Mouse (Mus musculus): ENCODE measurements around the gene Cep55. TPM values are rescaled to one million over a fixed set of nuclear protein-coding genes. Genes with fewer than 3 reads are reported as not detected.

The Cep55 gene
- polyA plus RNA-seq, 1 experiment from 2014 or later: 46.9 TPM

GRCm38 (mm10) chr19:38026211-38026624 lies 28.6 kb upstream of the Cep55 start:
- Histone ChIP-seq H3K9ac (ENCODE audit: low read depth, low read length) (no peak overlapping the region), H3K27ac (ENCODE audit: low read depth, low read length) (no peak overlapping the region), H3K4me1 (replicated peaks; ENCODE audit: control insufficient read depth, insufficient read depth, low read length) (no peaks in the 10 kb centered on the region), H3K4me2 (replicated peaks; ENCODE audit: low read depth, low read length) (no peak overlapping the region), H3K27me3 (ENCODE audit: control insufficient read depth, insufficient read depth, low read length) (no peaks in the 10 kb centered on the region), H3K4me3 (ENCODE audit: low read depth, low read length) (no peak overlapping the region), H3K36me3 (ENCODE audit: control insufficient read depth, insufficient read depth, low read length) (no peaks in the 10 kb centered on the region), H3K9me3 (ENCODE audit: control insufficient read depth, low read length) (no peaks in the 10 kb centered on the region)
- DNase-seq (ENCODE audit: low spot score): no peak
- no peak for ATAC-seq (ENCODE audit: low FRiP score)
- 73% methylated on average over 8 of the region's 8 CpGs for WGBS

- Histone ChIP-seq H3K27ac (ENCODE audit: low read depth, low read length) (no peak overlapping the region), H3K4me1 (replicated peaks; ENCODE audit: control insufficient read depth, insufficient read depth, low read length) (no peaks in the 10 kb centered on the region), H3K4me3 (ENCODE audit: low read depth, low read length) (no peak overlapping the region), H3K36me3 (ENCODE audit: control insufficient read depth, insufficient read depth, low read length) (no peaks in the 10 kb centered on the region), H3K27me3 (ENCODE audit: control insufficient read depth, insufficient read depth, low read length) (no peaks in the 10 kb centered on the region), H3K9ac (ENCODE audit: low read depth, low read length) (no peak overlapping the region), H3K9me3 (ENCODE audit: control insufficient read depth, low read length) (no peaks in the 10 kb centered on the region), H3K4me2 (replicated peaks; ENCODE audit: low read depth, low read length) (no peak overlapping the region)
- no peak for ATAC-seq (ENCODE audit: low FRiP score)
- 86% methylated on average over 6 of the region's 6 CpGs for WGBS
- no peak for DNase-seq (ENCODE audit: low spot score)
Observed at GRCm38 (mm10) chr19:38027389-38027788, 27.4 kb upstream of the Cep55 start.

- no peaks in the 10 kb centered on the region for H3K36me3 ChIP-seq (ENCODE audit: control insufficient read depth, insufficient read depth, low read length)
- no peak overlapping the region for H3K4me2 ChIP-seq (replicated peaks; ENCODE audit: low read depth, low read length)
- no peak for DNase-seq (ENCODE audit: low spot score)
- no peak overlapping the region for H3K27ac ChIP-seq (ENCODE audit: low read depth, low read length)
- no peaks in the 10 kb centered on the region for H3K9me3 ChIP-seq (ENCODE audit: control insufficient read depth, low read length)
- 61% methylated on average over 10 of the region's 10 CpGs for WGBS
- ATAC-seq (ENCODE audit: low FRiP score): no peak
- H3K9ac ChIP-seq (ENCODE audit: low read depth, low read length): no peak overlapping the region
- no peaks in the 10 kb centered on the region for H3K4me1 ChIP-seq (replicated peaks; ENCODE audit: control insufficient read depth, insufficient read depth, low read length)
- H3K27me3 ChIP-seq (ENCODE audit: control insufficient read depth, insufficient read depth, low read length): no peaks in the 10 kb centered on the region
- H3K4me3 ChIP-seq (ENCODE audit: low read depth, low read length): no peak overlapping the region
Observed at GRCm38 (mm10) chr19:38027881-38028521, 26.8 kb upstream of the Cep55 start.

- Histone ChIP-seq H3K4me2 (replicated peaks; ENCODE audit: low read depth, low read length) (no peak overlapping the region), H3K27ac (ENCODE audit: low read depth, low read length) (no peak overlapping the region), H3K4me3 (ENCODE audit: low read depth, low read length) (no peak overlapping the region), H3K27me3 (ENCODE audit: control insufficient read depth, insufficient read depth, low read length) (no peaks in the 10 kb centered on the region), H3K4me1 (replicated peaks; ENCODE audit: control insufficient read depth, insufficient read depth, low read length) (no peaks in the 10 kb centered on the region), H3K9me3 (ENCODE audit: control insufficient read depth, low read length) (no peaks in the 10 kb centered on the region), H3K9ac (ENCODE audit: low read depth, low read length) (no peak overlapping the region), H3K36me3 (ENCODE audit: control insufficient read depth, insufficient read depth, low read length) (no peaks in the 10 kb centered on the region)
- ATAC-seq (ENCODE audit: low FRiP score) (no peak), DNase-seq (ENCODE audit: low spot score) (no peak)
- 84% methylated on average over 3 of the region's 3 CpGs for WGBS
Observed at GRCm38 (mm10) chr19:38029292-38029691, 25.5 kb upstream of the Cep55 start.

GRCm38 (mm10) chr19:38029871-38030270 lies 24.9 kb upstream of the Cep55 start:
- Histone ChIP-seq H3K4me3 (ENCODE audit: low read depth, low read length) (no peak overlapping the region), H3K27ac (ENCODE audit: low read depth, low read length) (no peak overlapping the region), H3K27me3 (ENCODE audit: control insufficient read depth, insufficient read depth, low read length) (no peaks in the 10 kb centered on the region), H3K9ac (ENCODE audit: low read depth, low read length) (no peak overlapping the region), H3K9me3 (ENCODE audit: control insufficient read depth, low read length) (no peaks in the 10 kb centered on the region), H3K4me1 (replicated peaks; ENCODE audit: control insufficient read depth, insufficient read depth, low read length) (no peaks in the 10 kb centered on the region), H3K4me2 (replicated peaks; ENCODE audit: low read depth, low read length) (no peak overlapping the region), H3K36me3 (ENCODE audit: control insufficient read depth, insufficient read depth, low read length) (no peaks in the 10 kb centered on the region)
- WGBS: 62% methylated on average over 3 of the region's 3 CpGs
- ATAC-seq (ENCODE audit: low FRiP score) (no peak), DNase-seq (ENCODE audit: low spot score) (no peak)

GRCm38 (mm10) chr19:38030673-38031137 lies 24.1 kb upstream of the Cep55 start:
- Histone ChIP-seq H3K4me1 (replicated peaks; ENCODE audit: control insufficient read depth, insufficient read depth, low read length) (no peaks in the 10 kb centered on the region), H3K4me3 (ENCODE audit: low read depth, low read length) (no peak overlapping the region), H3K36me3 (ENCODE audit: control insufficient read depth, insufficient read depth, low read length) (no peaks in the 10 kb centered on the region), H3K9me3 (ENCODE audit: control insufficient read depth, low read length) (no peaks in the 10 kb centered on the region), H3K4me2 (replicated peaks; ENCODE audit: low read depth, low read length) (no peak overlapping the region), H3K9ac (ENCODE audit: low read depth, low read length) (no peak overlapping the region), H3K27me3 (ENCODE audit: control insufficient read depth, insufficient read depth, low read length) (no peaks in the 10 kb centered on the region), H3K27ac (ENCODE audit: low read depth, low read length) (no peak overlapping the region)
- 6% methylated on average over 10 of the region's 23 CpGs for WGBS
- peak; percentile 12 for DNase-seq (ENCODE audit: low spot score)
- no peak for ATAC-seq (ENCODE audit: low FRiP score)

- Histone ChIP-seq H3K4me1 (replicated peaks; ENCODE audit: control insufficient read depth, insufficient read depth, low read length) (no peaks in the 10 kb centered on the region), H3K27me3 (ENCODE audit: control insufficient read depth, insufficient read depth, low read length) (no peaks in the 10 kb centered on the region), H3K9me3 (ENCODE audit: control insufficient read depth, low read length) (no peaks in the 10 kb centered on the region), H3K9ac (ENCODE audit: low read depth, low read length) (no peak overlapping the region), H3K4me2 (replicated peaks; ENCODE audit: low read depth, low read length) (no peak overlapping the region), H3K36me3 (ENCODE audit: control insufficient read depth, insufficient read depth, low read length) (no peaks in the 10 kb centered on the region), H3K27ac (ENCODE audit: low read depth, low read length) (no peak overlapping the region), H3K4me3 (ENCODE audit: low read depth, low read length) (no peak overlapping the region)
- WGBS: 69% methylated on average over 9 of the region's 9 CpGs
- no peak for DNase-seq (ENCODE audit: low spot score)
- ATAC-seq (ENCODE audit: low FRiP score): no peak
Observed at GRCm38 (mm10) chr19:38031144-38031543, 23.7 kb upstream of the Cep55 start.

GRCm38 (mm10) chr19:38032993-38033734 lies 21.6 kb upstream of the Cep55 start:
- ATAC-seq (ENCODE audit: low FRiP score) (no peak), DNase-seq (ENCODE audit: low spot score) (no peak)
- no peaks in the 10 kb centered on the region for H3K36me3 ChIP-seq (ENCODE audit: control insufficient read depth, insufficient read depth, low read length)
- H3K4me3 ChIP-seq (ENCODE audit: low read depth, low read length): no peak overlapping the region
- H3K4me2 ChIP-seq (replicated peaks; ENCODE audit: low read depth, low read length): no peak overlapping the region
- no peaks in the 10 kb centered on the region for H3K27me3 ChIP-seq (ENCODE audit: control insufficient read depth, insufficient read depth, low read length)
- 76% methylated on average over 15 of the region's 15 CpGs for WGBS
- H3K9me3 ChIP-seq (ENCODE audit: control insufficient read depth, low read length): no peaks in the 10 kb centered on the region
- no peak overlapping the region for H3K9ac ChIP-seq (ENCODE audit: low read depth, low read length)
- H3K4me1 ChIP-seq (replicated peaks; ENCODE audit: control insufficient read depth, insufficient read depth, low read length): no peaks in the 10 kb centered on the region
- no peak overlapping the region for H3K27ac ChIP-seq (ENCODE audit: low read depth, low read length)

- H3K36me3 ChIP-seq (ENCODE audit: control insufficient read depth, insufficient read depth, low read length): no peaks in the 10 kb centered on the region
- H3K27ac ChIP-seq (ENCODE audit: low read depth, low read length): no peak overlapping the region
- no peak overlapping the region for H3K9ac ChIP-seq (ENCODE audit: low read depth, low read length)
- DNase-seq (ENCODE audit: low spot score) (no peak), ATAC-seq (ENCODE audit: low FRiP score) (no peak)
- no peaks in the 10 kb centered on the region for H3K27me3 ChIP-seq (ENCODE audit: control insufficient read depth, insufficient read depth, low read length)
- H3K9me3 ChIP-seq (ENCODE audit: control insufficient read depth, low read length): no peaks in the 10 kb centered on the region
- H3K4me1 ChIP-seq (replicated peaks; ENCODE audit: control insufficient read depth, insufficient read depth, low read length): no peaks in the 10 kb centered on the region
- H3K4me2 ChIP-seq (replicated peaks; ENCODE audit: low read depth, low read length): no peak overlapping the region
- 83% methylated on average over 2 of the region's 2 CpGs for WGBS
- H3K4me3 ChIP-seq (ENCODE audit: low read depth, low read length): no peak overlapping the region
Observed at GRCm38 (mm10) chr19:38033735-38034057, 21.1 kb upstream of the Cep55 start.

All from hindbrain, embryonic 11.5 days (tissue).